Mouse (Mus musculus): Measurements from ENCODE around the gene Gm49721.
"Not testable (repeated sequence)": the region's sequence is repeated elsewhere in the genome, so short reads cannot be mapped to it uniquely, and the experiment has no call there.

The Gm49721 gene

GRCm38 (mm10) chr17:6978287-6979248, at the start of gene Gm49721:
Gene Gm49721 (plus strand): TSS chr17:6978904.
- peak; percentile 43 for DNase-seq (ENCODE audit: low read depth, low spot score)

- DNase-seq (ENCODE audit: low read depth, low spot score): not testable (repeated sequence)
Observed at GRCm38 (mm10) chr17:6931625-6932024, 47.1 kb upstream of the Gm49721 start.

GRCm38 (mm10) chr17:6942560-6942959, 36.1 kb upstream of the Gm49721 start:
- DNase-seq (ENCODE audit: low read depth, low spot score): not testable (repeated sequence)

- DNase-seq (ENCODE audit: low read depth, low spot score): not testable (repeated sequence)
Observed at GRCm38 (mm10) chr17:6947637-6947983, 31.1 kb upstream of the Gm49721 start.

GRCm38 (mm10) chr17:6947984-6948768, 30.5 kb upstream of the Gm49721 start, which contains the start of gene Rsph3b:
Gene Rsph3b (minus strand): TSS chr17:6948682.
- DNase-seq (ENCODE audit: low read depth, low spot score): peak; percentile 89

- not testable (repeated sequence) for DNase-seq (ENCODE audit: low read depth, low spot score)
Observed at GRCm38 (mm10) chr17:6948769-6949228, 29.9 kb upstream of the Gm49721 start.

- not testable (repeated sequence) for DNase-seq (ENCODE audit: low read depth, low spot score)
Observed at GRCm38 (mm10) chr17:6958881-6959280, 19.8 kb upstream of the Gm49721 start.

GRCm38 (mm10) chr17:6959543-6960259, 19.0 kb upstream of the Gm49721 start:
- not testable (repeated sequence) for DNase-seq (ENCODE audit: low read depth, low spot score)

GRCm38 (mm10) chr17:6960349-6960748, 18.4 kb upstream of the Gm49721 start:
- not testable (repeated sequence) for DNase-seq (ENCODE audit: low read depth, low spot score)

- DNase-seq (ENCODE audit: low read depth, low spot score): not testable (repeated sequence)
Observed at GRCm38 (mm10) chr17:6960776-6961175, 17.9 kb upstream of the Gm49721 start, which contains the start of gene Tagap1. Gene Tagap1 (minus strand): TSS chr17:6961156.

GRCm38 (mm10) chr17:6961181-6962000, 17.3 kb upstream of the Gm49721 start:
- DNase-seq (ENCODE audit: low read depth, low spot score): not testable (repeated sequence)

GRCm38 (mm10) chr17:6962339-6962738, 16.4 kb upstream of the Gm49721 start:
- DNase-seq (ENCODE audit: low read depth, low spot score): not testable (repeated sequence)

- DNase-seq (ENCODE audit: low read depth, low spot score): not testable (repeated sequence)
Observed at GRCm38 (mm10) chr17:6962936-6963335, 15.8 kb upstream of the Gm49721 start.

- peak; percentile 62 for DNase-seq (ENCODE audit: low read depth, low spot score)
Observed at GRCm38 (mm10) chr17:6965364-6965763, 13.3 kb upstream of the Gm49721 start.

- DNase-seq (ENCODE audit: low read depth, low spot score): not testable (repeated sequence)
Observed at GRCm38 (mm10) chr17:6967673-6968072, 11.0 kb upstream of the Gm49721 start.

- DNase-seq (ENCODE audit: low read depth, low spot score): not testable (repeated sequence)
Observed at GRCm38 (mm10) chr17:6970334-6970733, 8.4 kb upstream of the Gm49721 start, which contains the start of gene Rnaset2b. Gene Rnaset2b (plus strand): TSS chr17:6970634.

GRCm38 (mm10) chr17:6971238-6971637, 7.5 kb upstream of the Gm49721 start:
- not testable (repeated sequence) for DNase-seq (ENCODE audit: low read depth, low spot score)

- DNase-seq (ENCODE audit: low read depth, low spot score): not testable (repeated sequence)
Observed at GRCm38 (mm10) chr17:6972836-6973396, 5.8 kb upstream of the Gm49721 start.

GRCm38 (mm10) chr17:6974985-6975384, 3.7 kb upstream of the Gm49721 start:
- DNase-seq (ENCODE audit: low read depth, low spot score): not testable (repeated sequence)

GRCm38 (mm10) chr17:6979380-6979779, 676 bp downstream of the Gm49721 start:
- DNase-seq (ENCODE audit: low read depth, low spot score): not testable (repeated sequence)
